Mouse (Mus musculus) thymus, adult 2 months (tissue): ENCODE data around the gene Atf1.

Experiments used
- CTCF ChIP-seq: fragments of 200-500 bp; IDR thresholded peaks from 2 replicates; pipeline ENCODE4 v1.5.1; 2012; ENCODE audit warnings: mild to moderate bottlenecking, control low read depth, low read length, moderate library complexity, borderline replicate concordance; ENCODE audit not compliant: control insufficient read depth, poor library complexity, insufficient read depth; ENCODE audit errors: extremely low read depth
- POLR2A ChIP-seq: fragments of 200-500 bp; IDR thresholded peaks from 2 replicates; pipeline ENCODE4 v1.6.1; 2012; ENCODE audit warnings: mild to moderate bottlenecking, low read length, control low read depth, moderate library complexity; ENCODE audit not compliant: control insufficient read depth, poor library complexity, insufficient read depth; ENCODE audit errors: extremely low read depth

GRCm38 (mm10) chr15:100210013-100210412, 17.6 kb upstream of the Atf1 start:
- TF ChIP-seq CTCF (no peak), POLR2A (no peak)
